Mouse (Mus musculus) C2C12 (cell line): ENCODE data around the gene Cdc42bpg.

Source experiments
- CEBPB ChIP-seq: IDR thresholded peaks from one replicate; pipeline ENCODE4 v1.6.1; 2011; ENCODE audit warnings: low read depth, mild to moderate bottlenecking, control low read depth, moderate library complexity
- CTCF ChIP-seq: IDR thresholded peaks from one replicate; pipeline ENCODE4 v1.5.1; 2011; ENCODE audit not compliant: control insufficient read depth, insufficient read depth, insufficient read length
- USF1 ChIP-seq: IDR thresholded peaks from one replicate; pipeline ENCODE4 v1.6.1; 2011; ENCODE audit warnings: low read depth, mild to moderate bottlenecking, control low read depth, moderate library complexity

DNA sequence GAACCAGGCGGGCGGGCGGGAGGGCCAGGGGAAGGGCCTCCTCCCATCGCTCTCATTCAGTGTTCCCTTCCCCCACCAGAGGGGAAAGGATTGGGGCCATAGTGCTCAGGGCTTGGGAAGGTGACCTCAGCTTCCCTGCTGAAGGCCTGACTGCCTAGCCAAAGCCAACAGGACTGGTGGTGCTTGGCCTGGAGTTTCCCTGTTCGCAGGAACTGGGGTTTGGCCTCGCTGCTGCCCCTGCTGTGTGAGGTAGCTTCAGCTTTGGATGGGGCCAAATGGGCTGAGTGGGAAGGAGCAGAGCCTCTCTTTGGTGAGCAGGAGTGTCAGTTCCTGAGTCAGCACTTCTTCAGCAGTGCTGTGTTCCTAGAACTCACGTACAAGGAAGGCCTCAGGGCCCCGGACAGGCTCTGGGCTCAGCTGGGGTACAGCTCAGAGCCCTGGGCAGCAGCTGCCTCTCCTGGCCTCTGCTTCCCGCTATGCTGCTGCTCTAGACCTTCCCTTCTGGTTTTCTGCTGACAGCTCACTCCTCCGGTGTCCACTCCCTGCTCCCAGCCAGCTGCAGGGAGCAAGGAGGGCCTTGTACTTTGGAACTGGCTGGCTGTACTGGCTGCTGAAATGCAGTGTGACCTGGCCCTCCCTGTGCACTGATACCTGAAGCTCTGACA lies 15.0 kb upstream of the Cdc42bpg start:
- TF ChIP-seq CTCF (no peak), CEBPB (no peak), USF1 (no peak)
